ENCODE assay signal across 25 mouse cellular contexts in genomic region chr7:37544011-37544410, GRCm38 (mm10).
DNase-seq lines count a peak whose midpoint lies in the region; ATAC-seq and TF ChIP-seq lines count a peak whose summit lies in the region.
"Had no signal": no experiment of that assay in that cellular context is flagged by ENCODE, and none has a peak within 500 bp of the region (broad histone marks: within the 10 kb centered on the region; RNA-seq: fewer than 3 reads in every experiment).

No protein-coding gene starts in this region.

- H3K9ac ChIP-seq in hindbrain, embryonic 13.5 days: no peak overlapping the region
- H3K9ac ChIP-seq in liver, postnatal 0 days (replicated peaks): no peak overlapping the region
- H3K9ac ChIP-seq: embryonic facial prominence, embryonic 13.5 days; forebrain, embryonic 12.5 days; forebrain, embryonic 15.5 days; heart, embryonic 12.5 days; heart, embryonic 15.5 days; hindbrain, embryonic 12.5 days had no signal

- no peak overlapping the region for H3K4me3 ChIP-seq in hindbrain, embryonic 10.5 days
- no peak overlapping the region for H3K4me3 ChIP-seq in hindbrain, embryonic 13.5 days
- no peak overlapping the region for H3K4me3 ChIP-seq in liver, postnatal 0 days (ENCODE audit: low read depth, low read length)
- H3K4me3 ChIP-seq: embryonic facial prominence, embryonic 13.5 days; erythroblast, embryonic 14.5 days; forebrain, embryonic 12.5 days; forebrain, embryonic 15.5 days; heart, embryonic 12.5 days; heart, embryonic 15.5 days; hindbrain, embryonic 12.5 days had no signal

- no peak for TF ChIP-seq EP300 in liver, postnatal 0 days (IDR thresholded peaks at IDR 0.05; ENCODE audit: low read depth)

- TF ChIP-seq CTCF in liver, postnatal 0 days (IDR thresholded peaks at IDR 0.05; ENCODE audit: low read depth): no peak

- WGBS in hindbrain, embryonic 10.5 days: 24% methylated on average over 6 of the region's 6 CpGs
- WGBS in hindbrain, embryonic 13.5 days: 27% methylated on average over 6 of the region's 6 CpGs
- WGBS in liver, postnatal 0 days (ENCODE audit: insufficient replicate concordance): 42% methylated on average over 6 of the region's 6 CpGs

- H3K4me1 ChIP-seq in hindbrain, embryonic 10.5 days (replicated peaks): peaks cover 25% of the 10 kb centered on the region
- H3K4me1 ChIP-seq in hindbrain, embryonic 13.5 days (replicated peaks): peaks cover 6% of the 10 kb centered on the region
- no peaks in the 10 kb centered on the region for H3K4me1 ChIP-seq in liver, postnatal 0 days (ENCODE audit: insufficient read depth)
- H3K4me1 ChIP-seq: embryonic facial prominence, embryonic 13.5 days; forebrain, embryonic 15.5 days; heart, embryonic 12.5 days; heart, embryonic 15.5 days; hindbrain, embryonic 12.5 days had no signal

- H3K27ac ChIP-seq in hindbrain, embryonic 10.5 days: peak overlapping the region; percentile 70; the same call in 1 of the 2 replicates
- H3K27ac ChIP-seq in hindbrain, embryonic 13.5 days: no peak overlapping the region
- H3K27ac ChIP-seq in liver, postnatal 0 days (ENCODE audit: low read depth): no peak overlapping the region
- H3K27ac ChIP-seq: embryonic facial prominence, embryonic 13.5 days; forebrain, embryonic 12.5 days; forebrain, embryonic 15.5 days; heart, embryonic 15.5 days; hindbrain, embryonic 12.5 days had no signal

- no peak overlapping the region for H3K4me2 ChIP-seq in hindbrain, embryonic 13.5 days
- H3K4me2 ChIP-seq in liver, postnatal 0 days (ENCODE audit: low read depth, low read length): no peak overlapping the region
- H3K4me2 ChIP-seq: embryonic facial prominence, embryonic 13.5 days; forebrain, embryonic 12.5 days; forebrain, embryonic 15.5 days; heart, embryonic 12.5 days; heart, embryonic 15.5 days; hindbrain, embryonic 12.5 days had no signal

- peaks cover 24% of the 10 kb centered on the region for H3K36me3 ChIP-seq in hindbrain, embryonic 10.5 days
- H3K36me3 ChIP-seq in hindbrain, embryonic 13.5 days: no peaks in the 10 kb centered on the region
- no peaks in the 10 kb centered on the region for H3K36me3 ChIP-seq in liver, postnatal 0 days (replicated peaks; ENCODE audit: insufficient read depth, low read length)
- H3K36me3 ChIP-seq: embryonic facial prominence, embryonic 13.5 days; forebrain, embryonic 15.5 days; heart, embryonic 12.5 days; heart, embryonic 15.5 days had no signal

- no peak for ATAC-seq in hindbrain, embryonic 13.5 days (ENCODE audit: low FRiP score)
- ATAC-seq in liver, postnatal 0 days: no peak
- ATAC-seq: activated CD4-positive, CD25-positive, alpha-beta regulatory T cell, adult 4 months; forebrain, embryonic 15.5 days; hindbrain, embryonic 16.5 days had no signal

- H3K9me3 ChIP-seq in hindbrain, embryonic 10.5 days: no peaks in the 10 kb centered on the region
- H3K9me3 ChIP-seq in hindbrain, embryonic 13.5 days: no peaks in the 10 kb centered on the region
- no peaks in the 10 kb centered on the region for H3K9me3 ChIP-seq in liver, postnatal 0 days (ENCODE audit: low read length)
- H3K9me3 ChIP-seq: embryonic facial prominence, embryonic 13.5 days; forebrain, embryonic 12.5 days; forebrain, embryonic 15.5 days; heart, embryonic 12.5 days; heart, embryonic 15.5 days; hindbrain, embryonic 12.5 days had no signal

- no peaks in the 10 kb centered on the region for H3K27me3 ChIP-seq in hindbrain, embryonic 10.5 days (ENCODE audit: insufficient read depth, poor library complexity, severe bottlenecking)
- H3K27me3 ChIP-seq in hindbrain, embryonic 13.5 days: no peaks in the 10 kb centered on the region
- H3K27me3 ChIP-seq in liver, postnatal 0 days (ENCODE audit: insufficient read depth, low read length): no peaks in the 10 kb centered on the region
- H3K27me3 ChIP-seq: embryonic facial prominence, embryonic 13.5 days; forebrain, embryonic 12.5 days; forebrain, embryonic 15.5 days; heart, embryonic 12.5 days; heart, embryonic 15.5 days; hindbrain, embryonic 12.5 days had no signal

- DNase-seq in hindbrain, embryonic 10.5 days (ENCODE audit: low spot score): peak; percentile 39
- DNase-seq in embryo, embryonic 10 days (ENCODE audit: low spot score): peak; percentile 83
- DNase-seq in embryo, embryonic 9.5 days (ENCODE audit: extremely low spot score): peak; percentile 58
- DNase-seq in yolk sac, embryonic 10.5 days (ENCODE audit: low spot score): peak; percentile 12
- DNase-seq in cerebellum, postnatal 36 days: no peak
- no peak for DNase-seq in liver, postnatal 0 days
- DNase-seq: adrenal gland, adult 8-10 months; adrenal gland, postnatal 25 days; cerebellum, adult 11-12 months; cerebellum, adult 8-10 months; cerebellum, postnatal 10 days; gastrocnemius, postnatal 25 days; heart, adult 18-20 months; heart, postnatal 14 days; heart, postnatal 4 days had no signal

Comparison
In these comparisons a context has a peak if more than half of its experiments do, and no peak if none do; other contexts are left out.
1. DNase-seq: peak in hindbrain, embryonic 10.5 days (single experiment), embryo, embryonic 10 days (single experiment), embryo, embryonic 9.5 days (single experiment) and yolk sac, embryonic 10.5 days (single experiment); none in cerebellum, postnatal 36 days (0 of 2) and liver, postnatal 0 days (single experiment).